Mouse (Mus musculus): ENCODE measurements around the gene Serp2. TPM values are rescaled to one million over a fixed set of nuclear protein-coding genes. Genes with fewer than 3 reads are reported as not detected.

Serp2 gene
- polyA plus RNA-seq, 1 experiment = 1.0 TPM

DNA sequence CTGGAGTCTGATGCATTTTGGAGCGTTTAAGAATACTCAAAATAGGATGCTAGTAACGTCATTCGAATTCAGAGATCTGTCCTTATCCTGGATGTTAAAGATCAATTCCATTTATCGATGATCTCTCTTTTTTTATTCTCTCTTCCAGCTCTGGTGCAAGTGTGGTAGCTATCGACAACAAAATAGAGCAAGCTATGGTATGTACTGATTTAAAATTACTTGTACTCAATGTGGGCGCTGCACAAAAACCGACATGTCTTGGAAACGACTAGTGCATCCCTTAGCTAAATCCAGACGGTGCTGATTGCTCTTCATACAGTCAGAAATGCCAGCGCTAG, 51.6 kb downstream of the Serp2 start:
- no peak for DNase-seq (ENCODE audit: low read depth, low spot score)
- 1% methylated on average over 10 of the region's 10 CpGs for WGBS

DNA sequence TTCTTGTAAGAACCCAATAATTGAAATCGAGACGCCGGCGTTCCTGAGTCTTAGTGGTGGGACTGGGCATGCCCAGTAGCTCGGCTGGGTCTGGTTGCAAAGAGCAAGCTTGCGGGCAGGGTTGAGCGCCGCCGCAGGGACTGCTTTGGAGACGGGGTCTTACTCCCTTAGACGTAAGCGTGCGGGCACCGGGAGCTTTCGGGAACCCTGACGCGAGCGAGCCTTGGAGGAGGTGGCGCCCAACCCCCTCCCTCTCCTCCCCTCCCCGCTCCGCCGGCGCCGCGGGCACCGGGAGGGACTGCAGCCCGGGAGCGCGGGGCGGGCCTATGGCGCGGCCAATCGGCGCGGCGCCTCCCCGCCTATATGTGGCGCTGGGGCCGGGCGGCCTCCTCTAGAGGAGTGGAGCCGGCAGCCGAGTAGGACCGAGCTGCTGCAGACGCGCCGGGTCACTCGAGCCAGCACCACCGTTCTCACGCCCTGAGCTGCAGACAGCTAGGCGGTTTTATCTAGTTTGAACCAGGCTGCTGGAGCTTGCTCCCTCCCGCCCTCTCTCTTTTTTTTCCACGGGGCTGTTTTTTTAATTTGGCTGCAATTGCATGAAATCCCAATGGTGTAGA, 52.5 kb downstream of the Serp2 start:
- DNase-seq (ENCODE audit: low read depth, low spot score) = no peak
- WGBS = under 1% methylated on average over 52 of the region's 52 CpGs

DNA sequence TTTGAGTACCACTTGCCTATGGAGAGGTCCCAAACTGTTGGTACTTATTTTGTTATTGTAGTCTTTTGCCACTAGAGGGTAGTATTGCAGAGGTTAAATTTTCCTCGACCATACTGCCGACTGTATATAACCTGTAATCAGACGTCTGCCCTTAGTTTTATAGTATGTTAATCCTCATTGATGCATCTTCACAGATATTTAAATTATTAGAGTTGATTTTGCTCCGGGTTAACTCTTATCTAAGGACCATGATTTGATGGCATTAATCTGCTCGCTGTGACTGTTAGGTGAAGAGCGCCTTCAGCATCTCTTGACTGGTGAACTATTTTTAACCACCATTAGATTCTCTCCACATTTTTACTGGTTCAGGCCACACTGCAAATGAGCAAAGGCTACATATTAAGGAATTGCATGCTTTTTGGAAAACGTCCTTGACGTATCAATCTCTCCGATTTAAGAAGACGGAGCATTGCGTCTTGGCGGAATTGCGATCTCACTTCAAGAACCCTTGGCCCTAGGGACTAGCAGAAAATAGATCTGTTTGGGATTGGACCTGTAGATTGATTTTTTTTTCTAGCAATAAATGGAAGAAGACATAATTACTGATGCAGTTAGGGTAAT, 53.3 kb downstream of the Serp2 start:
- no peak for DNase-seq (ENCODE audit: low read depth, low spot score)
- WGBS = 7% methylated on average over 13 of the region's 13 CpGs

DNA sequence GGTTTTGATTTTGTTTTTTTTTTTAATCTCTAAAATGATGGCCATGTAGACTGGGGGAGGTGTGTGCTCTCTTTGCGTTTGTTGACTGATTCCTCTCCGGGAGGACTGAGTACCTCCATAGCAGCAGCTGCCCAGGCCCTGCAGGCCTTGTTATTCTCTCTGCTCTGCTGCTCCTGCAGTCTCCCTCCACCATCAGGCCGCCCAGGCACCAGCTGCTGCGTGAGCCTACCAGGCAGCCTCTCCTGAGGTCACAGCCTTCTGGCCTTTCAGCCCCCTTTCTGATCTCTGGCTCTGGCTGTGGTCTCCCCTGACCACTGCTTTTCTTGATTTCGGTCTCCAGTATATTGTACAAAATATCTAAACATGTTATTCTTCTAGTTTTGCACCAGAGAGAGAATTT, 56.7 kb downstream of the Serp2 start:
- no peak for DNase-seq (ENCODE audit: low read depth, low spot score)
- 79% methylated on average over 5 of the region's 5 CpGs for WGBS

DNA sequence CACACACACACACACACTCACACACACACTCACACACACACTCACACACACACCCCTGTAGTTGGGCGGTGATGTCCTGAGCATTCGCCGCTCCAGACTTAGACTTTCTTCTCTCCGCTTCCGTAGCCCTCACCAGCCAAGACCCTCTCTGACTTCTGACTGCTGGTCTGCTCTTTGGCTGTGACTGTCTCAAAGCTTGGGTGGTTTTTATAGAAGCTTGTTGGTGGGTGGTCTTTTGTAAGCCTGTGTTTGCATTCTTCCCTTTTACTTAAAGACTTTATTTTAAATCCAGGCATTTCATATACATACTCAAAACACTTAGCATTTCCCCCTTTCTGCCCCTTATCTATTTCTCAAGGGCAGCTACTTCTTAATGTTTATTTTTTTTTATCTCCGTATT, 57.2 kb downstream of the Serp2 start:
- 93% methylated on average over 6 of the region's 6 CpGs for WGBS
- no peak for DNase-seq (ENCODE audit: low read depth, low spot score)

DNA sequence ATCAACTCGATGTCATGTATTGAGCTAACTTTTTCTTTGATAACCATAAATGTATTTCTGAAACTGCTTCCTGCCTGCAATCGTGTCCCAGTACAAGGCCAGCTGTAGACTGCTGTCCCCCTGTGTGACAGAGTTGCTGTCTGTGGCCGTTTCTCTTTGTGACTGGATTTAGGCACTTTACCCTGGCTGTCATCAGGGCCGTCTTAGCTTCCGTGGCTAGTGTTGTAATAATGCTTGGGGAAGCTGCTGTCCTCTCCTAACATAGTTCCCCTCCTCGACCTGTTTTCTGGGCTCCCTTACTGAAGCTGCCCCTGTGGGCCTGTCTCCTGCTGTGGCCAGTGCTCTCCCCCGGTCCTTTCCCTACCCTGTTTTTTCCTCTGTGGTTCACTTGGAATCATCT, 58.5 kb downstream of the Serp2 start:
- DNase-seq (ENCODE audit: low read depth, low spot score) = no peak
- 62% methylated on average over 7 of the region's 7 CpGs for WGBS

DNA sequence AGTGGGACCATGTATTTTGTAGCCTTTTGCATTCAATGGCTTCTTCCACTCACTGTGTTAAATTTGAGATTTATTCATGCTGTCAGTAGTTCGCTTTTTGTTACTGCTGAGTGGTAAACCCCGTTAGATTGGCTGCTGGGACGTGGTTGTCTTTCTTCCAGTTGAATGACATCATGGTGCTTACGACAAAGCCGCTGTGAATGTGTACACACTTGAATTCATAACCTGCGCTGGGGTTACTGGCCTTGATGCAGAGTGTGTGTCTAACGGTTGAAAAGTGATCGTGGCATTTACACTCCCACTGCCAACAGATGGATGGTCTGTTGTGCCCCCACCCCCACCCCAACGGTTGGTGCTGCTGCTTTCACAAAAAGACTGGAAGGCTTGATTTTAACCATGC, 59.5 kb downstream of the Serp2 start:
- 80% methylated on average over 9 of the region's 9 CpGs for WGBS

DNA sequence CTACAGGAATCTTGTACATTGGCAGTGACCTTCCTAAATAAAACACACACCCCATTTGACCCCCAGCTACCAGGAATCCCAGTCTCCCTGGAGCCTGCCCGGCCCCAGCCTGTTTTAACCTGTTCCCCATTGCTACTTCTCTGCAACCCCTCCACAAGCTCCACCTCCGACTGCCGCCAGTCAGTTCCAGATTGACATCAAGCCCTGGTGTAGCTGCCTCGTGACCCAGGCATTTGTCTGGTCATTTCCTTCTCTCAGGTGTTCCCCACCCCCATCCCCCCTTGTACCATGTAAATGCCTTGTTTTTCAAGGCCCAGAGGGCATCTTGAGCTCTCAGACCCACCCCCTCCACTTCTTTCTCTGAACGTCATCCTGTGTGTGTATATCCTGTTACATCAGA, 61.7 kb downstream of the Serp2 start:
- DNase-seq (ENCODE audit: low read depth, low spot score) = no peak
- 74% methylated on average over 5 of the region's 5 CpGs for WGBS

More for the DNA sequence above, 59.5 kb downstream of the Serp2 start:
- DNase-seq (ENCODE audit: low read depth, low spot score) = no peak

DNA sequence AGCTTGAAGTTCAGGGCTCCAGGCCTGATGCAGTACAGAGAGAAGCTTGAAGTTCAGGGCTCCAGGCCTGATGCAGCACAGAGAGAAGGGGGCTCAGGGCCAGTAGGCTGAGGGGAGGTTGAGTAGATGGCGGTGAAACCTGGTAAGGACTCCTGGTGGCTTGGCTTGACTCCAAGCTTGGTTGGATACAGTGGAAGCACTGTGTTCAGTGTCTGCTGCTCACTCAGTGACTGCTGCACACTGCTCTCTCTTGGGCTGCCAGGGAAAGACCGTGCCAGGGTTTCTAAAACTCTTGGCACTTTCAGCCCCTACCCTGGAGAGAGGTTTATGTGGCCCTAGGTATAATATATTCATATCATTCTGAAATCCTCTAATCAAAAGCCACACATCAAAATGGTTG, 67.6 kb downstream of the Serp2 start:
- 70% methylated on average over 2 of the region's 2 CpGs for WGBS
- DNase-seq (ENCODE audit: low read depth, low spot score) = no peak

DNA sequence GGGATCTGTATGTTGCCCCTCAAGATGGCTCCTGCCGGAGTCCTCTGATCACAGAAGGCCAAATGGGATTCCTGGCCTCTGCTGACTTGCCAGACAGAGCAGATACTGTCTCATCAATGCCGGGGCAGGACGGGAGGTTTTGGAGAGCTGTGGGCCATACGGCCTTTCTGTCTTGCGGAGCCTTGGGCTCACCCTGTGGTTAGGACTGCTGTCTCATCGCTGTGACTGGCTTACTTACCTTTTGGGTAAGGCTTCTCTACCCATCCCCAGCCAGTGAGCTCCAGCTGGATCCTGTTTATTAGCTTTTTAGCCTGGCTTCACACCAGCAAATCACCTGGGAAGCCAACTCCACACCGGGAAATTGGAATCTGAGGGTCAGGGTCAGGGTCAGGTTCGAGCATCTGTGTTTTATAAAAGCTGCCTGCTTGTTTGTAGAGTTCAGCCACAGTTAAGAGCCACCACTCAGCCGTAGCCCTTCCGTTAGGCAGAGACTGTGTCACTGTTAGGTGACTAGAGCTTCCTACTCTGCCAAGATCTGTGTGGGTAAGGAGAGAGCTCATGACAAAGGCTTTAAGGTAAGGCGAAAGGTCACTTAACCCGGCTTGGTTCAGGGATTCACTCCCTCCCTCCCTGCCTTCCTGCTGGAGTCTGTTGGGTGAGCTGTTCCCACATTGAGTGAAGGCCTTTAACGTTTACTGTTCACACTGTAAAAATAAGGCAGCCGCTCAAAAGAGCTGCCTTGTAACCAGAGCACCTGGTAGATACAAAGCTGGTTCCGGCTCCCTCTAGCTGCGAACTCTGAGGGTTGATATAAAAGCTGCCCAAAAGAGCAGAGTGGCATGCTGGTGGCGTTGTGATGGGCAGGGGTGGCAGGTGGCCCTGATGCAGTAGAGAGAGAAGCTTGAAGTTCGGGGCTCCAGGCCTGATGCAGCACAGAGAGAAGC, 68.3 kb downstream of the Serp2 start:
- 51% methylated on average over 18 of the region's 18 CpGs for WGBS
- DNase-seq (ENCODE audit: low read depth, low spot score) = no peak

DNA sequence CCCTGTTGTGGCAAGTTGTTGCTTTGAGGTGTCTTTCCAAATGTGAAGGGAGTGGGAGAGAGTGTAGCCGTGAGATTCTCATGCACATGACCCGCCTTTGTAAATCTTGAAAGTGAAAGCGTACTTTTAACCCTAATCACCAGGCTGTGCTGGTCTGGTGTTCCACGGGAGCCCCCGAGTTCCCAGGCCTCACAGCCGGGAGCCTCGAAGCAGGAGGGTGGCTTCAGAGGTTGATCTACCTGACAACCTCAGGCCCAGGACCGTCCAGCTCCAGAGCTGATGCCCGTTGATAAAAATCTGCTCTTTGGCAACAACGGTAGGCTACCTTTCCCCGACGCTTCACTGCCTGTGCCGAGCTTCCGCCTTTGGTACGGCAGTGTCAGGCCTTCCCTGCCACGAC, 69.1 kb downstream of the Serp2 start:
- DNase-seq (ENCODE audit: low read depth, low spot score) = no peak

DNA sequence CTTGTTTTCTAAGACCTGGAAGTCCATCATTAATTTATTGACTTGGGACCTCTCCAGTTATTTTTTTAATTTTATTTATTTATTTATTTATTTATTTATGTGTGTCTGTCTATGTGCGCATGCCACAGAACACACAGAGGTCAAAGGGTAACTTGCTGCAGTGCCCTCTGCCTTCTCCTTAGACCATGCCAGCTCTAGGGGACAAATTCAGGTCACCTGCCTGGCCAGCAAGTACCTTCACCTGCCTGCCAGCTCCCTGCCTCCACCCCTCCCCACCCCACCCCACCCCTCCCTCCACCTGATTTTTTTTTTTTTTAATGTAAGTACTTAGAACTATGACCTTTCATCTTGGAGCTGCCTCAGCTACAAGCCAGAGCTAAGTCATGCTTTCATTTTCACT, 73.0 kb downstream of the Serp2 start:
- no peak for DNase-seq (ENCODE audit: low read depth, low spot score)
- 45% methylated on average over 1 of the region's 1 CpGs for WGBS

More for the DNA sequence above, 69.1 kb downstream of the Serp2 start:
- WGBS = 69% methylated on average over 16 of the region's 16 CpGs

Other genes with a start within 250 kb of the Serp2 start
- gene Tsc22d1, start 141.9 kb downstream of the Serp2 start, polyA plus RNA-seq (2012; rRNA removed) = 110 and 132 TPM in 2 replicates